Comparison of ENCODE assay signal across 9 mouse cellular contexts in the genomic region with DNA sequence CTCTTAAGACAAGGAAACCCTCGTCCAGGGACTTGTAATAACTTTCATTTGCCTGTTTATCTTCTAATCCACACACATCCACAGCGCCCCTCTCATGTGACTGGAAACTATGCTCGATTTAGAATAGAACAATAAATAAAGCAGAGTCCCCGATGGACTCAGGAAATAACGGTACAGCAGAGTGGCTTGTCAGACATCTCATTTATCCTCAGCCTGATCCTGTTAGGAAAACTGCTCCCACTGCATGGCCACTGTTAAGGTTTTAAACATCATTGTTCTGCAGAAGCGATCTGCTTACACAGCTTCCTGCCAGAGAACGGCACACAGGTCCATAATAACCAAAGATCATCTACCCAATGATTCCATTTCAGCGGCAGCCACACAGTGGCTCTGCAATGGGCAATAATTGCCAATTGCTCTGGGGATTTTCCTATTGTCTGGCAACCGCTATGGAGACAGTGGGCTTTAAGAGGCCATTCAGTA.
A peak's percentile ranks its signal among the peaks of the same experiment; 100 is the strongest.
DNase-seq lines count a peak whose midpoint lies in the region; ATAC-seq lines count a peak whose summit lies in the region.
"Had no signal": no experiment of that assay in that cellular context is flagged by ENCODE, and none has a peak within 500 bp of the region (broad histone marks: within the 10 kb centered on the region; RNA-seq: fewer than 3 reads in every experiment).

No protein-coding gene starts in this region.

- ATAC-seq in neural tube, embryonic 11.5 days (ENCODE audit: insufficient read depth, low FRiP score, low TSS enrichment) = no peak
- no peak for ATAC-seq in liver, embryonic 11.5 days (replicated peaks; ENCODE audit: low FRiP score)

- no peak overlapping the region for H3K4me2 ChIP-seq in neural tube, embryonic 11.5 days (ENCODE audit: low read depth)
- H3K4me2 ChIP-seq in liver, embryonic 11.5 days = no peak overlapping the region

- H3K4me1 ChIP-seq in neural tube, embryonic 11.5 days (ENCODE audit: control insufficient read depth, insufficient read depth, low read length) = no peaks in the 10 kb centered on the region
- no peaks in the 10 kb centered on the region for H3K4me1 ChIP-seq in liver, embryonic 11.5 days (replicated peaks; ENCODE audit: control insufficient read depth, insufficient read depth, low read length)

- peak; percentile 12 for DNase-seq in embryo, embryonic 10.5 days (ENCODE audit: low spot score)
- DNase-seq in embryo, embryonic 10 days (ENCODE audit: low spot score) = no peak
- DNase-seq in neural tube, embryonic 11.5 days (ENCODE audit: low spot score) = peak; percentile 20
- no peak for DNase-seq in neural tube, embryonic 10.5 days (ENCODE audit: extremely low spot score, low spot score)
- peak; percentile 74 for DNase-seq in lung, postnatal 25 days (ENCODE audit: low spot score)
- DNase-seq in retina, embryonic 14.5 days (ENCODE audit: low spot score) = peak; percentile 30
- DNase-seq in urinary bladder, postnatal 4 days (ENCODE audit: low spot score in 2 of 2) = no peak
- no peak for DNase-seq in liver, embryonic 11.5 days (ENCODE audit: low spot score)

- H3K27ac ChIP-seq in neural tube, embryonic 11.5 days (ENCODE audit: low read depth, low read length) = no peak overlapping the region
- no peak overlapping the region for H3K27ac ChIP-seq in liver, embryonic 11.5 days (ENCODE audit: low read depth, low read length)

- H3K36me3 ChIP-seq in neural tube, embryonic 11.5 days (ENCODE audit: control insufficient read depth, insufficient read depth, low read length) = no peaks in the 10 kb centered on the region
- no peaks in the 10 kb centered on the region for H3K36me3 ChIP-seq in liver, embryonic 11.5 days (ENCODE audit: control insufficient read depth, insufficient read depth, low read length)
- H3K36me3 ChIP-seq: G1E had no signal

- H3K4me3 ChIP-seq in neural tube, embryonic 11.5 days (ENCODE audit: low read depth, low read length) = no peak overlapping the region
- no peak overlapping the region for H3K4me3 ChIP-seq in liver, embryonic 11.5 days (ENCODE audit: low read depth, low read length)

- 0 out of 2 replicates have a peak overlapping the region, but pooled peaks have one; percentile 11 for H3K9ac ChIP-seq in neural tube, embryonic 11.5 days (ENCODE audit: low read length)
- H3K9ac ChIP-seq in liver, embryonic 11.5 days (ENCODE audit: low read depth, low read length) = no peak overlapping the region

- no peaks in the 10 kb centered on the region for H3K9me3 ChIP-seq in neural tube, embryonic 11.5 days (ENCODE audit: control insufficient read depth, low read length)
- H3K9me3 ChIP-seq in liver, embryonic 11.5 days (ENCODE audit: control insufficient read depth, low read length) = 0 out of 2 replicates have a peak, but pooled peaks cover 2% of the 10 kb centered on the region

- WGBS in neural tube, embryonic 11.5 days = 41% methylated on average over 9 of the region's 9 CpGs
- WGBS in liver, embryonic 11.5 days = 56% methylated on average over 9 of the region's 9 CpGs

- no peaks in the 10 kb centered on the region for H3K27me3 ChIP-seq in neural tube, embryonic 11.5 days (ENCODE audit: control insufficient read depth, insufficient read depth, low read length)
- no peaks in the 10 kb centered on the region for H3K27me3 ChIP-seq in liver, embryonic 11.5 days (replicated peaks; ENCODE audit: control insufficient read depth, insufficient read depth, low read length)

Comparison
In these comparisons a context has a peak if more than half of its experiments do, and no peak if none do; other contexts are left out.
1. DNase-seq: peak in embryo, embryonic 10.5 days (single experiment), neural tube, embryonic 11.5 days (single experiment), lung, postnatal 25 days (single experiment) and retina, embryonic 14.5 days (single experiment); none in embryo, embryonic 10 days (single experiment), neural tube, embryonic 10.5 days (single experiment), urinary bladder, postnatal 4 days (0 of 2) and liver, embryonic 11.5 days (single experiment).